Mouse (Mus musculus): ENCODE measurements around the gene Olfr960. TPM values are rescaled to one million over a fixed set of nuclear protein-coding genes. Genes with fewer than 3 reads are reported as not detected.
A peak's percentile ranks its signal among the peaks of the same experiment; 100 is the strongest.

The Olfr960 gene
- polyA plus RNA-seq (2015; fragmentation: Nextera tagmentation; extraction: Ambion mirVana), result not detected in 2 replicates

DNA sequence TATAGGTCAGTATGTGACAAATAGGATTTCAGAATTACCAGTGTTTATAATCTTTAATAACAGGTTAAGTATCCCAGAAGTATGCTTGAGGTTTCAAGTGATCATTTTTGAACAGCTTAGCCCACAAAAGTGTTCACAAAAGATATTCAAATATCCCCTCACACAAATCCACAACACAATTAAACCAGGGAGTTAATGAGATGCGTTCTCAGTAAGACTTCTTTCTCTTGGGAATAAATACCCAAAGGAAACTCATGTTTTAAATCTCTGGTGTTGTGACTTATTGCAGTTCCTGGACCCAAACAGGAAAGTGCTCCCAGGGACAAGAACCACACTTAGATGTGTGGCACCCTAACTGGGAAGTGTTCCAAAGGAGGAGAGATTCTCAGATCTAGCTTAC is at the start of gene Olfr960:
Olfr960 (plus strand) TSS at position 301 of the 400 bp plus-strand sequence.
- Histone ChIP-seq H3K4me2 (no peak within 1 kb of the TSS), H3K27me3 (no peaks in the 10 kb centered on the region), H3K9me3 (replicated peaks) (no peaks in the 10 kb centered on the region), H3K4me3 (replicated peaks) (no peak within 1 kb of the TSS), H3K36me3 (no peaks in the 10 kb centered on the region), H3K4me1 (replicated peaks) (no peaks in the 10 kb centered on the region), H3K27ac (no peak within 1 kb of the TSS), H3K9ac (no peak within 1 kb of the TSS)
- 45% methylated on average over 1 of the region's 1 CpGs for WGBS (ENCODE audit: insufficient replicate concordance)
- DNase-seq (no peak), ATAC-seq (ENCODE audit: low read depth) (no peak)

DNA sequence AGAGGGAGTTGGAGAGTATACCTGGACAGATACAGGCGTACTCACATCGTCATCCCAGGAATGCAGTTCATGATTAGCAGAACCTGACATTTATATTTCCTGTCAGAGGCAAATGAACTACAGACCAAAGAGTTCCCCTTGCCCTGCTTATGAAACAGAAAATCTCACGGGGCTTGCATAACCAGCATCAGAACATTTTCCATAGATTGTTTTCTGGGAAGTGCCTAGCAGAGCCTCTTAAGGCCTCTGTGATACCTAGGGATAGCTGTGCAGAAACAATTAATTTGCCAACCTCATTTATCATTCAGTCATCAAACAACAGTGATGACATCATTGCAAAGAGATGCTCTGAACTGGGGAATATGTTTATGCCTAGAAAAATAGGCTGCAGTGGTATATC is 45.7 kb upstream of the Olfr960 start, which contains the start of gene Olfr959:
Olfr959 (minus strand) TSS at position 101 of the 400 bp plus-strand sequence.
- Histone ChIP-seq H3K9ac (no peak within 1 kb of the TSS), H3K4me3 (replicated peaks) (no peak within 1 kb of the TSS), H3K9me3 (replicated peaks) (no peaks in the 10 kb centered on the region), H3K27me3 (no peaks in the 10 kb centered on the region), H3K27ac (no peak within 1 kb of the TSS), H3K36me3 (no peaks in the 10 kb centered on the region), H3K4me1 (replicated peaks) (no peaks in the 10 kb centered on the region), H3K4me2 (no peak within 1 kb of the TSS)
- 56% methylated on average over 3 of the region's 3 CpGs for WGBS (ENCODE audit: insufficient replicate concordance)
- ATAC-seq (ENCODE audit: low read depth) (no peak), DNase-seq (no peak)

GRCm38 (mm10) chr9:39577050-39577449 is 44.1 kb upstream of the Olfr960 start:
- Histone ChIP-seq H3K27ac (no peak overlapping the region), H3K36me3 (no peaks in the 10 kb centered on the region), H3K4me2 (no peak overlapping the region), H3K9ac (no peak overlapping the region), H3K9me3 (replicated peaks) (no peaks in the 10 kb centered on the region), H3K27me3 (no peaks in the 10 kb centered on the region), H3K4me1 (replicated peaks) (no peaks in the 10 kb centered on the region), H3K4me3 (replicated peaks) (no peak overlapping the region)
- WGBS (ENCODE audit: insufficient replicate concordance), result 63% methylated on average over 5 of the region's 5 CpGs
- ATAC-seq (ENCODE audit: low read depth) (no peak), DNase-seq (no peak)

- no peaks in the 10 kb centered on the region for H3K9me3 ChIP-seq (replicated peaks)
- no peaks in the 10 kb centered on the region for H3K36me3 ChIP-seq
- H3K4me3 ChIP-seq (replicated peaks), result 0 out of 2 replicates have a peak overlapping the region, but pooled peaks have one; percentile 12
- peaks cover 17% of the 10 kb centered on the region; the same call in 1 of the 2 replicates for H3K27me3 ChIP-seq
- WGBS (ENCODE audit: insufficient replicate concordance), result 1% methylated on average over 19 of the region's 19 CpGs
- ATAC-seq (ENCODE audit: low read depth) (no peak), DNase-seq (no peak)
- peak overlapping the region; percentile 24 for H3K4me2 ChIP-seq
- no peaks in the 10 kb centered on the region for H3K4me1 ChIP-seq (replicated peaks)
- H3K9ac ChIP-seq, result no peak overlapping the region
- no peak overlapping the region for H3K27ac ChIP-seq
These were observed 18.4 kb upstream of the Olfr960 start for GRCm38 (mm10) chr9:39602536-39603332.

DNA sequence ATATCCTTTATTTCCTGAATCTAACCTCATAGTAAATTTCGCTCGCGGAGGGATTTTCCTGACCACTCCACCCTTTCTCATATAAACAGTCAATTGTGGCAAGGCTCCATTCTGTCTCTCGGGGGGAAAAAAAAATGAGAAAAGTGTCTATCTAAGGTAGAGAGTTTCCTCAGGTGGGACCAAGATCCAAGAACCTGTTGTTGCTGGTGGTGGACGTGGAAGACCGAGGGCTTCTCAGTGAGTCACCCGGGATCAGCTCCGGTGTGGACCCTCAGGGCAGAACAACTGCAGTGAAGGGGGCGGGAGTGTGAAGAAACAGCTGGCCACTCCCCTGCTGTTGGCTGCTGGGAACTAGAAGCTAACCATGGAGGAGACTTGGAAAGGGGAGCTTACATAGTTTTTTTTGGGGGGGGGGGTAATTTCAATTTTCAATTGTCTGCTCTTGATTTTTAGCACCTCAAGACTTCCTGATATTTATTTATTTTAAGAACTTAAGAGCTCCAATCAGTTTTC is 17.8 kb upstream of the Olfr960 start:
- H3K4me1 ChIP-seq (replicated peaks), result no peaks in the 10 kb centered on the region
- WGBS (ENCODE audit: insufficient replicate concordance), result 2% methylated on average over 9 of the region's 9 CpGs
- DNase-seq, result no peak
- ATAC-seq (ENCODE audit: low read depth), result no peak
- no peaks in the 10 kb centered on the region for H3K36me3 ChIP-seq
- H3K9me3 ChIP-seq (replicated peaks), result no peaks in the 10 kb centered on the region
- H3K4me3 ChIP-seq (replicated peaks), result 0 out of 2 replicates have a peak overlapping the region, but pooled peaks have one; percentile 12
- peaks cover 17% of the 10 kb centered on the region; the same call in 1 of the 2 replicates for H3K27me3 ChIP-seq
- H3K9ac ChIP-seq, result no peak overlapping the region
- peak overlapping the region; percentile 24 for H3K4me2 ChIP-seq
- no peak overlapping the region for H3K27ac ChIP-seq

DNA sequence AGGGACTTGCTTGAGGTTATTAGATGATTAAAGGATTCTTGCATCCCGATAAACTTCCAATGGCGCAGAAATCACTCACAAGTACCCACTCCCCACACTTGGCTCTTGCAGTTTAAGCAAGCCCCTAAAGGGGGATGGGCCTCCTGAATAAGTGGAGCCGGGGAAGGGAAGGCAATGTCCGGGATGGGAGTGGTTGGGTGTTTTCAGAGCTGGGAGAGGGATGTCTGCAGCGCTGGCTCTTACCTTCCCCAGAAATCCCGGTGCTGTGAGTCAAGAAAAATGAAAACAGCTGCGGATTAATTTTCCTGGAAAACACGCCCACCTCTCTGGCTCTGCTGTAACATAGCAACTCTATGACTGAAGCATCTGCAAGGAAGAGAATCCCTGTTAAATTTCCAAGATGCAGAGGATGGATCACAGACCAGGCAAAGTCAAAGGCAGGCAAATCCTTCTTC is 17.1 kb upstream of the Olfr960 start, which contains the start of gene AW551984:
AW551984 (minus strand) TSS at position 405 of the 455 bp plus-strand sequence.
- Histone ChIP-seq H3K36me3 (no peaks in the 10 kb centered on the region), H3K9me3 (replicated peaks) (no peaks in the 10 kb centered on the region), H3K4me3 (replicated peaks) (0 out of 2 replicates have a peak within 1 kb of the TSS, but pooled peaks have one; percentile 12), H3K27me3 (peaks cover 17% of the 10 kb centered on the region; the same call in 1 of the 2 replicates), H3K9ac (no peak within 1 kb of the TSS), H3K27ac (no peak within 1 kb of the TSS), H3K4me1 (replicated peaks) (no peaks in the 10 kb centered on the region), H3K4me2 (peak within 1 kb of the TSS; percentile 24)
- no peak for ATAC-seq (ENCODE audit: low read depth)
- WGBS (ENCODE audit: insufficient replicate concordance), result 3% methylated on average over 8 of the region's 8 CpGs
- no peak for DNase-seq

GRCm38 (mm10) chr9:39608497-39608896 is 12.7 kb upstream of the Olfr960 start:
- Histone ChIP-seq H3K4me2 (no peak overlapping the region), H3K36me3 (no peaks in the 10 kb centered on the region), H3K4me3 (replicated peaks) (no peak overlapping the region), H3K27me3 (peaks cover 7% of the 10 kb centered on the region; the same call in 1 of the 2 replicates), H3K4me1 (replicated peaks) (no peaks in the 10 kb centered on the region), H3K9me3 (replicated peaks) (no peaks in the 10 kb centered on the region), H3K9ac (no peak overlapping the region), H3K27ac (no peak overlapping the region)
- DNase-seq (no peak), ATAC-seq (ENCODE audit: low read depth) (no peak)

GRCm38 (mm10) chr9:39610355-39610754 is 10.8 kb upstream of the Olfr960 start, which contains the start of gene Olfr148:
TSS of gene Olfr148 (plus strand) at chr9:39610655.
- H3K27ac ChIP-seq, result no peak within 1 kb of the TSS
- no peaks in the 10 kb centered on the region for H3K27me3 ChIP-seq
- H3K4me3 ChIP-seq (replicated peaks), result no peak within 1 kb of the TSS
- WGBS (ENCODE audit: insufficient replicate concordance), result 49% methylated on average over 3 of the region's 3 CpGs
- no peaks in the 10 kb centered on the region for H3K36me3 ChIP-seq
- H3K9ac ChIP-seq, result no peak within 1 kb of the TSS
- H3K4me1 ChIP-seq (replicated peaks), result no peaks in the 10 kb centered on the region
- no peak for ATAC-seq (ENCODE audit: low read depth)
- H3K4me2 ChIP-seq, result no peak within 1 kb of the TSS
- no peak for DNase-seq
- no peaks in the 10 kb centered on the region for H3K9me3 ChIP-seq (replicated peaks)

- no peak overlapping the region for H3K27ac ChIP-seq
- H3K4me1 ChIP-seq (replicated peaks), result no peaks in the 10 kb centered on the region
- H3K27me3 ChIP-seq, result no peaks in the 10 kb centered on the region
- no peaks in the 10 kb centered on the region for H3K36me3 ChIP-seq
- no peak overlapping the region for H3K4me3 ChIP-seq (replicated peaks)
- no peak for ATAC-seq (ENCODE audit: low read depth)
- DNase-seq, result no peak
- 49% methylated on average over 1 of the region's 1 CpGs for WGBS (ENCODE audit: insufficient replicate concordance)
- no peak overlapping the region for H3K4me2 ChIP-seq
- H3K9ac ChIP-seq, result no peak overlapping the region
- H3K9me3 ChIP-seq (replicated peaks), result no peaks in the 10 kb centered on the region
These were observed 9.2 kb upstream of the Olfr960 start for GRCm38 (mm10) chr9:39611953-39612352.

DNA sequence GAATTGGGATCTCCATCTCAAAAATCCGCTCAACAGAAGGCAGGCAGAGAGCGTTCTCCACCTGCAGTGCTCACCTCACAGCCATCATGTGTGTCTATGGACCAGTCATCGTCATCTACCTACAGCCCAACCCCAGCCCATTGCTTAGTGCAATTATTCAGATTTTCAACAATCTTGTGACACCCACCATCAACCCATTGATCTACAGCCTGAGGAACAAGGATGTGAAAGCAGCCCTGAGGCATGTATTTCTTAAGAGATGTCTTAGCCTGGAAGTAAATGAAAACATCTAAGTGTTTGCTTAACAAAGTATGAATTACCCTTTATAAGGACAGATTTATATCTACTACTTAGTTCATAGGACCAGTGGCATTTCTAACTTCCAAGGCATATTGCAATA is 2.6 kb downstream of the Olfr960 start:
- H3K4me1 ChIP-seq (replicated peaks), result no peaks in the 10 kb centered on the region
- H3K4me2 ChIP-seq, result no peak overlapping the region
- H3K27me3 ChIP-seq, result no peaks in the 10 kb centered on the region
- ATAC-seq (ENCODE audit: low read depth) (no peak), DNase-seq (no peak)
- no peak overlapping the region for H3K4me3 ChIP-seq (replicated peaks)
- no peak overlapping the region for H3K9ac ChIP-seq
- 61% methylated on average over 3 of the region's 3 CpGs for WGBS (ENCODE audit: insufficient replicate concordance)
- H3K27ac ChIP-seq, result no peak overlapping the region
- H3K36me3 ChIP-seq, result no peaks in the 10 kb centered on the region
- no peaks in the 10 kb centered on the region for H3K9me3 ChIP-seq (replicated peaks)

- WGBS (ENCODE audit: insufficient replicate concordance), result 32% methylated on average over 2 of the region's 2 CpGs
These were observed 3.5 kb downstream of the Olfr960 start for GRCm38 (mm10) chr9:39624711-39625110.

More at GRCm38 (mm10) chr9:39624711-39625110, 3.5 kb downstream of the Olfr960 start:
- Histone ChIP-seq H3K27me3 (no peaks in the 10 kb centered on the region), H3K4me3 (replicated peaks) (no peak overlapping the region), H3K36me3 (no peaks in the 10 kb centered on the region), H3K9ac (no peak overlapping the region), H3K27ac (no peak overlapping the region), H3K9me3 (replicated peaks) (no peaks in the 10 kb centered on the region), H3K4me1 (replicated peaks) (no peaks in the 10 kb centered on the region), H3K4me2 (no peak overlapping the region)
- ATAC-seq (ENCODE audit: low read depth) (no peak), DNase-seq (no peak)

All from liver, embryonic 13.5 days (tissue).